Mouse (Mus musculus): ENCODE data around the gene Chmp2a. TPM values are rescaled to one million over a fixed set of nuclear protein-coding genes. Genes with fewer than 3 reads are reported as not detected.
"Not testable (repeated sequence)": the region's sequence is repeated elsewhere in the genome, so short reads cannot be mapped to it uniquely, and the experiment has no call there.

Gene Chmp2a
- 258 and 264 TPM in 2 replicates for polyA plus RNA-seq (2012; rRNA removed)

DNA sequence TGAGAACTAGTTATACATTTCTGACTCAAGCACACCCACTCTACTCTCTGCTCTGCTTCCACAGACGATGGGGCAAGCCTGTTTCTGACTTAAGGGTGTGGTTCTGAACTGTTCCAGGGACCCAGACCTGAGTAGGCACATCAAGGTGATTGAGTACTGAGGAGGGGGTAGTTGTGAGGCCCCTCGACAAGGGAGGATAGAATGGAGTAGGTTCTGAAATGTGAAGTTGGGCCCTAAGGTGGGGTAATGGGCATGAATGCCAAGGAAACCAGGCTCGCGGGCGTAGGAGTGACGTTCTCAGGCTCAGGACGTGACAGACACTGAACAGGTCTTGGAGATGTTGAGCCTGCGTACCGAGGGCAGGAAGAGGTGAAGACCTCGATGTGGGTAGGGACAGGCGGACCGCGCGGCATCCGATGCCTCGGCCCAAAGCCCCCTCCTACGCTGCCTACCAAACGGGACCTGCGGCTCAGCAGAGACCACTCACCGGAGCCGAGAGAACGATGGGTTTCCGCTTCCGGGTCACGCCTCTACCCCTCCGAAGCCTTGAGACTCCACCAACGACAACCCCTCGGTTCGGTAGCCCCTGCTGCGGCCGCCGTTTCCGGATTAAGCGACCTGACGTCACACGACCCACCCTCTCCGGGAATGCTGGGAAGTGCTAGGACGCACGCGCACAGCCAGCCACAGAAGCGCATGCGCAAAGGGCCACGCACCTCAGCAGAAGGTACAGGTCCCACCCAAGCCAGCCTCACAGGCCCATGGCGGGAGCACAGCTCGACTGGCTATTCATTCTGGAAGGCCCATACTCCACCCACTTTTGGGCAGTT is at the start of gene Chmp2a:
Gene Chmp2a, minus strand, starts transcription at position 660 of the 830 bp plus-strand sequence.
- H3K4me1 ChIP-seq (ENCODE audit: control insufficient read depth, insufficient read depth, low read length), result peaks cover 7% of the 10 kb centered on the region
- peak; percentile 97 to 98 for DNase-seq
- TF ChIP-seq CTCF (IDR thresholded peaks at IDR 0.05; ENCODE audit: borderline replicate concordance, insufficient read depth, low read depth, low read length), result no peak
- peak; percentile 89 for TF ChIP-seq POLR2A (IDR thresholded peaks at IDR 0.05; ENCODE audit: borderline replicate concordance, insufficient read depth, low read length)
- peak within 1 kb of the TSS; percentile 81 for H3K27ac ChIP-seq (ENCODE audit: insufficient read depth, low read length)
- WGBS, result under 1% methylated on average over 45 of the region's 45 CpGs
- peak within 1 kb of the TSS; percentile 90 for H3K4me3 ChIP-seq (replicated peaks; ENCODE audit: insufficient read depth, low read depth, low read length)
- H3K27me3 ChIP-seq (ENCODE audit: control insufficient read depth, insufficient read depth, low read length), result no peaks in the 10 kb centered on the region

DNA sequence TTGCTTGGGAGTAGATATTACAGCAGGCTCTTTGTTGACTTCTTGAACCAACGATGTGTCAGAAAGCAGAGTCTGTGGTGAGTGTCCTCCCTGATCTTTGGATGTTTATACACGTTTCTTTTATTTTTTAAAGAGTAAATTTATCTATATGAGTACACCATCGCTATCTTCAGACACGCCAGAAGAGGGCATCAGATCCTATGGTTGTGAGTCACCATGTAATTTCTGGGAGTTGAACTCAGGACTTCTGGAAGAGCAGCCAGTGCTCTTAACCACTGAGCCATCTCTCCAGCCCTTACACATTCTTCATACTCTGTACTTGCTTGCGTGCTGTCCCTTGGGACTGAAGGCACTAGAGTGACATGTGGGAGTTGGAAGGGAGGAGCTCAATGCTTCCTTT is 37.7 kb upstream of the Chmp2a start:
- H3K27me3 ChIP-seq (ENCODE audit: control insufficient read depth, insufficient read depth, low read length), result no peaks in the 10 kb centered on the region
- H3K27ac ChIP-seq (ENCODE audit: insufficient read depth, low read length), result no peak overlapping the region
- WGBS, result 53% methylated on average over 5 of the region's 5 CpGs
- no peak for DNase-seq
- H3K4me3 ChIP-seq (replicated peaks; ENCODE audit: insufficient read depth, low read depth, low read length), result no peak overlapping the region
- H3K4me1 ChIP-seq (ENCODE audit: control insufficient read depth, insufficient read depth, low read length), result no peaks in the 10 kb centered on the region
- TF ChIP-seq POLR2A (IDR thresholded peaks at IDR 0.05; ENCODE audit: borderline replicate concordance, insufficient read depth, low read length) (no peak), CTCF (IDR thresholded peaks at IDR 0.05; ENCODE audit: borderline replicate concordance, insufficient read depth, low read depth, low read length) (no peak)

DNA sequence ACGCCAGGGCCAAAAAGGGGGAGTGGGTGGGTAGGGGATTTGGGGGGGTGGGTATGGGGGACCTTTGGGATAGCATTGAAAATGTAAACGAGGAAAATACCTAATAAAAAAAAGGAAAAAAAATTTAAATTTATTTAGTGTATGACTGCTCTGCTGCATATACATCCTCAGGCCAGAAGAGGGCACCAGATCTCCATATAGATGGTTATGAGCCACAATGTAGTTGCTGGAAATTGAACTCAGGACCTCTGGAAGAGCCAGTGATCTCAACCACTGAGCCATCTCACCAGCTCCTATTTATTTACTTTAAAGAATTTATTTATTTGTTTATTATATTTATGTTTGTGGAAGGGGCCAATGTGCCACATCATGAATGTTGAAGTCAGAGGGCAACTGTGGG is 28.8 kb upstream of the Chmp2a start:
- not testable (repeated sequence) for H3K27me3 ChIP-seq (ENCODE audit: control insufficient read depth, insufficient read depth, low read length); H3K27ac ChIP-seq (ENCODE audit: insufficient read depth, low read length); DNase-seq; H3K4me1 ChIP-seq (ENCODE audit: control insufficient read depth, insufficient read depth, low read length); H3K4me3 ChIP-seq (replicated peaks; ENCODE audit: insufficient read depth, low read depth, low read length)
- 43% methylated on average over 2 of the region's 2 CpGs for WGBS

DNA sequence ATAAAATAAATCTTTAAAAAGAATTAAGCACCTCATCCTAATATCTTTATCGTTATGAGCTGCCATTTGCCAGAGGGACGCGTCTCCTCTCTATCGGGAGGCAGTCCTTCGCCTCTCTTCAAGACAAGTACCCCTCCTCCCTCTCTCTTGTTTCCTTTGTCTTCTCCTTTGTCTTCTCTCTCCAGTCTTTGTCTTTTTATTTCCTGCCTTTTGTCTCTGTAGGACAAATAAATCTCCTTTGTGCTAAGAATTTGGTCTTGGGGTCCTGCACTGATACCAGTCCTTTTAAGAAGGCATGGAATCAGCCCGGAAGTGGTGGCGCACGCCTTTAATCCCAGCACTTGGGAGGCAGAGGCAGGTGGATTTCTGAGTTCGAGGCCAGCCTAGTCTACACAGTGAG is 24.9 kb upstream of the Chmp2a start:
- DNase-seq, result no peak
- TF ChIP-seq POLR2A (IDR thresholded peaks at IDR 0.05; ENCODE audit: borderline replicate concordance, insufficient read depth, low read length) (no peak), CTCF (IDR thresholded peaks at IDR 0.05; ENCODE audit: borderline replicate concordance, insufficient read depth, low read depth, low read length) (no peak)
- H3K27me3 ChIP-seq (ENCODE audit: control insufficient read depth, insufficient read depth, low read length), result no peaks in the 10 kb centered on the region
- WGBS, result 82% methylated on average over 9 of the region's 9 CpGs
- H3K4me1 ChIP-seq (ENCODE audit: control insufficient read depth, insufficient read depth, low read length), result no peaks in the 10 kb centered on the region
- H3K4me3 ChIP-seq (replicated peaks; ENCODE audit: insufficient read depth, low read depth, low read length), result no peak overlapping the region
- no peak overlapping the region for H3K27ac ChIP-seq (ENCODE audit: insufficient read depth, low read length)

DNA sequence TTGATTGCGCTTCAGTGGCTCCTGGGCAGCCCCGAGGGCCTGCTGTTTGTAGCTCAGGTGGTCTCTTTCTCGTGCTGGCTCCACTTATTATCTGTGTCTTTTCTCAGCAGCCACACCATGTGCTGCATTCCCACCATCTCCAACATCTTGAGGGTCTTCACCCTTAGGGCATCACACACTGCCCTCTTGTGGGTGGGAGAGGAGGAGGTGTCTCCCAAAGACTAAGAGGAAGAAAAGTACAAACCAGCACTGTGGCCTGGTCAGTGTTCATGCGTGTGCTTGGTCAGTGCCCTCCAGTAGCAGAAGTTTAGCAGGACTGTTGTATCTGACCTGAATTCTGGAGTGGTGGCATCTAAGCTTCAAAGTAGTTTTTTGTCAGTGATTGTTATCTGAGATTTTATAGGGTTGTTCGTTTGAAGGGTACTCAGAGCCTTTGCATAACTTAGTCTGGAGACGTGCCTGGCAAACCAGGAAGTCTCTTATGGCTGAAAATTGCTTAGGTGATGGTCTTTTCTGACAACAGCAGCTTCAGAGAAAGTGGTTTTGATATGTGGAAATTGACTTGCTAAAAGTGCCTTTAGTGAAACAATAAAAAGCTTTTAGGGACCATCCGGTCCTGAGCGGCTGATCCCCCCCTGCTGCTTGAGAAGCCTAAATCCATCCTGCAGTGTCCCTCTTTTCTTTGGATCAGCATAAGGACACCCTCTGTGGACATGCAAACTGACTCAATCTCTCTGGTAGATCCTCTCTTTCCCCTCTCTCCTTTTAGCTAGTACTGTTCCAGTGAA is 22.5 kb upstream of the Chmp2a start:
- Histone ChIP-seq H3K4me1 (ENCODE audit: control insufficient read depth, insufficient read depth, low read length) (no peaks in the 10 kb centered on the region), H3K27ac (ENCODE audit: insufficient read depth, low read length) (no peak overlapping the region), H3K27me3 (ENCODE audit: control insufficient read depth, insufficient read depth, low read length) (no peaks in the 10 kb centered on the region), H3K4me3 (replicated peaks; ENCODE audit: insufficient read depth, low read depth, low read length) (no peak overlapping the region)
- DNase-seq, result no peak
- TF ChIP-seq CTCF (IDR thresholded peaks at IDR 0.05; ENCODE audit: borderline replicate concordance, insufficient read depth, low read depth, low read length) (no peak; the same call in 1 of the 2 replicates), POLR2A (IDR thresholded peaks at IDR 0.05; ENCODE audit: borderline replicate concordance, insufficient read depth, low read length) (no peak)
- WGBS, result 52% methylated on average over 8 of the region's 8 CpGs

DNA sequence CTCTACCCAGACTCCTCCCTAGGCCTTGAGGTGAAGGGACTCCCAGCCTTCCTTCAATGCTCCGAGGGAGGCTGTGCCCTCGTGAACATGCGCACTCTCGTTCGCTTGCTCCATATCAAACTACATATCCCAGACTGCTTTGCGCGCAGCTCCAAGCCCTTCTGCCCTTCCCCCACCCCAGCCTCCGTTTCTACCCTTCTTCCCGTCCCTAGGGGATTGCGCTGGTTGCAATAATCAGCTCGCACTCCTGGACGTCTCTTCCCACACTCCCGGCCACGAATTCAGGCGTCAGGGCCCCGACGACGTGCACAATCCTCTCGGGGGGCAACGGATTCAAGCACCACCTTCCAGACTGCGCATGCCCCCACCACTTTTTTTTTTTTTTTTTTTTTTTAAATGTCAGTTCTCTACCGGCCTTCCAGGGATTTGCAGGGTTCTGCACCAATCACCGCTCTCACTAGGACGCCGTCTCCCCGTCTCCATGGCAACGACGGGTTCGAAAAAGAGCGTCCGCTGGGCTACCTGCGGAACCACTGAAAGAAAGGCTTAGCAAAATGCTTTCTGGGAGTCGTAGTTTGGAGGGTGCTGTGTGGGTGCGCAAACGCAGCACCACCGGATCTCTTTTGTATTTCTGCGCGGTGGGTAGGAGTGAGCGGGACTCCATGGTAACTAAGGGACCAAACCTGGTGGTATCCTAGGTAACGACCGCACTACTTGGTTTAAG is 19.8 kb upstream of the Chmp2a start, which contains the start of gene Mzf1:
Gene Mzf1, minus strand, starts transcription at position 478 of the 724 bp plus-strand sequence.
- WGBS, result under 1% methylated on average over 41 of the region's 41 CpGs
- TF ChIP-seq POLR2A (IDR thresholded peaks at IDR 0.05; ENCODE audit: borderline replicate concordance, insufficient read depth, low read length) (peak; percentile 74; the same call in 1 of the 2 replicates), CTCF (IDR thresholded peaks at IDR 0.05; ENCODE audit: borderline replicate concordance, insufficient read depth, low read depth, low read length) (no peak)
- Histone ChIP-seq H3K4me3 (replicated peaks; ENCODE audit: insufficient read depth, low read depth, low read length) (peak within 1 kb of the TSS; percentile 94), H3K27ac (ENCODE audit: insufficient read depth, low read length) (peak within 1 kb of the TSS; percentile 88), H3K4me1 (ENCODE audit: control insufficient read depth, insufficient read depth, low read length) (no peaks in the 10 kb centered on the region), H3K27me3 (ENCODE audit: control insufficient read depth, insufficient read depth, low read length) (no peaks in the 10 kb centered on the region)
- peak; percentile 97 to 99 for DNase-seq

DNA sequence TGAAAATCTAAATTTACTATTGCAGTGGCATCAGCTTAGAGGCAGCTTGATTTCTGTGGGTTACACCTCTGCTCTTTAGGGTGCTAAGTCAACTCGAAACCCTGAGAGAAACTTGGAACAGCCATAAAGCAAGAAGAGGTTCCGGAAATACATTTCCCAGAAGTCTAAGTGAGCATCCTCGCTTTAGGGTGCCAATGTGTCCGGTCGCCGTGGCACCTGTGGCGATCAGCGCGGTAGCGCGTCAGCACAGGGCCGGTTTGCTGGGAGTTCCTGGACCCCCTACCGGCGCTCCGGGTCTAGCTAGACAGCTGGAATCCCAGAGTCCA is 19.3 kb upstream of the Chmp2a start:
- H3K27ac ChIP-seq (ENCODE audit: insufficient read depth, low read length), result peak overlapping the region; percentile 88
- WGBS, result under 1% methylated on average over 15 of the region's 15 CpGs
- H3K4me3 ChIP-seq (replicated peaks; ENCODE audit: insufficient read depth, low read depth, low read length), result peak overlapping the region; percentile 94
- DNase-seq, result no peak
- no peaks in the 10 kb centered on the region for H3K27me3 ChIP-seq (ENCODE audit: control insufficient read depth, insufficient read depth, low read length)
- no peaks in the 10 kb centered on the region for H3K4me1 ChIP-seq (ENCODE audit: control insufficient read depth, insufficient read depth, low read length)
- TF ChIP-seq POLR2A (IDR thresholded peaks at IDR 0.05; ENCODE audit: borderline replicate concordance, insufficient read depth, low read length) (no peak), CTCF (IDR thresholded peaks at IDR 0.05; ENCODE audit: borderline replicate concordance, insufficient read depth, low read depth, low read length) (no peak)
